Mouse (Mus musculus): Measurements from ENCODE around the gene Vmn1r53.
"Not testable (repeated sequence)": the region's sequence is repeated elsewhere in the genome, so short reads cannot be mapped to it uniquely, and the experiment has no call there.

The Vmn1r53 gene

DNA sequence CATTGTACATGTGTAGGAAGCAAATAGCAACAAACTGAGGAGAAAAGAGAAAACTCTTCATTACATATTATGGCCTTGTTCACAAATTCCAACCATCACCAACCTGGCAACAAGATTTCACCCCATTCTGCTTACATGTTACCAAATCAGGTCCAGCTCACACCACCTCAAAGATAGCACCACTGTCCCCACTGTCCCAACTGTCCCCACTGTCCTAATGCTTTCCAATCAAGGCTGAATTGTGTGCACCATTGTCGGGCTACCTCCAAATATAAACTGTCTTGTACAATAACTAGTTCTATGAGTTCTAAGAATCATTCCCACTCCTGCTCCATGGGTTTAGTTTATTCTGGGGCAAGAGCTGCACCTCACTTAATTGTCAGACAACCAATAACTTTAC, at the start of gene Vmn1r53:
Gene Vmn1r53 (minus strand): TSS at position 101 of the 400 bp plus-strand sequence.
- DNase-seq, result no peak

DNA sequence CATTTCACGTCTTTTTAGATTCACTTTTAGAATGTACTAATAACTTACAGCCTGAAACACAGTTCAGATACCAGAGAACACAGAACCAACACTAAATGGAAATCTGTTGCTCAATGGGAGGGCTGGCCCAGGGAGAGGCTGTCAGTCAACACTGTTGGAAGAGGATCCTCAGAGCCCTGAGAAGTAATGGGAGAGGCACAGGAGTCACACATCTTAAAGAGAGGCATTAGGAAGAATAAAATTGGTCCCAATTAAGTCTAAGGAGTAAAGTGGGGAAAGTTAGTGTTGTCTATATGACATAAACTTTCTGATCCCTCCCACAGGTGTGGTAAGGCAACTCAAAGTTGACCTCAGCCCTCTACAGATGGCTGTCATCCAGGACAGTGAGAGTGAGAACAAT, 21.8 kb upstream of the Vmn1r53 start, which contains the start of gene Vmn1r54:
Gene Vmn1r54 (plus strand): TSS at position 301 of the 400 bp plus-strand sequence.
- no peak for DNase-seq

DNA sequence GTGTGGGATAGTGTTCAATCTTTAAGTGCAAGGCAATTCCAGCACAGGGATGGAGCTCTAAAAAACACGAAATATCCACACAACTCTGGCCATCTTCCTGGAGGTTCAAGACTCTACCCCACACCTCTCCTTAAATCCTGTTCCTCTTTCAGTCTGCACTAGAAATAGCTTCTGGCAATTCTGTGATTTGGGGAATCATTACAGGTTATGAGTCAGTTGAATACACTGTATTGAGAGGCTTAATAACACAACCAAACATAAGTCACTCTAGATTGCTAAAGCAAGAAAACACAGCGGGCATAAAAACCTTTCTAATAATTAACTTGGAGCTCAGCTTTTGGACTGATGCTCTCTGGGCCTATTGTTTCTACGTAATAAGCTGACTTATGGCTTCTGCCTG, 19.8 kb upstream of the Vmn1r53 start:
- DNase-seq, result no peak

GRCm38 (mm10) chr6:90232681-90233080, 8.4 kb upstream of the Vmn1r53 start:
- no peak for DNase-seq

DNA sequence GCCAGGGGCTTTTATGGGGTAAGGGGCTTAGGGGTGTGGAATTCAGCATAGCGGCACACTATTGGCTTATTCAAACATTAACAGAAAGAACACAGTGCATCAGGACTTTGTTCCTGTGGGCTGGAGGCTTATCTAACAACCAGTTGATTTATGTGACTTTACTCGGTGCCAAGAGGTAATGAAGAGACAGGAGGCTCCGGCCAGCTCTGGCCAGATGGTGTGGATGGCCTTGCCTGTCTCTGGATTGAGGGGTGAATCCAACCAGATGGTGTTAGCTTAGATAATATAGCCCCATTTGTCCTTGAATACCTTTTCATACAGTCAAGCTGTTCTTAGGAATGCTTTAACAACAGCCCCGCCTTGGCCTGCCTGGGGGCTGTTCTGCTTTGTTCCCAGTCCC, 7.9 kb upstream of the Vmn1r53 start:
- not testable (repeated sequence) for DNase-seq

DNA sequence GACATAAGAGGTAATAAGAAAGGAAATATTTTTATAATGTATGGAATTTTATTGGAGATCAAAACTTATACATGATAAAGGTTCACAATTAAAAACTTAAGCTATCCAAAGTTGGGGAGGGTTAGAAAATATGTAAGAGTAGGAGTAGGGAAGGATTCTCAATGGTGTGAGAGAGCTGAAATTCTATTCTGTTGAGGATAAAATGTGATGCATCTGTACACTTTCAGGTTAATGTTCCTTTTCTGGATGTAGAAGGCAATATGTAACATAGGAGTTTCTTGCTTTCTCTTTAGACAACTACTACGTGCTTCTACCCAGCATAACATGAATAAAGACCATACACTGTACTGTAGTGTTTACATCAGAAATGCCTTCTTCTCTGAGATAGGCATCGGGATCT, 21.7 kb downstream of the Vmn1r53 start, which contains the start of gene V1ra8:
Gene V1ra8 (plus strand): TSS at position 301 of the 400 bp plus-strand sequence.
- DNase-seq, result not testable (repeated sequence)

DNA sequence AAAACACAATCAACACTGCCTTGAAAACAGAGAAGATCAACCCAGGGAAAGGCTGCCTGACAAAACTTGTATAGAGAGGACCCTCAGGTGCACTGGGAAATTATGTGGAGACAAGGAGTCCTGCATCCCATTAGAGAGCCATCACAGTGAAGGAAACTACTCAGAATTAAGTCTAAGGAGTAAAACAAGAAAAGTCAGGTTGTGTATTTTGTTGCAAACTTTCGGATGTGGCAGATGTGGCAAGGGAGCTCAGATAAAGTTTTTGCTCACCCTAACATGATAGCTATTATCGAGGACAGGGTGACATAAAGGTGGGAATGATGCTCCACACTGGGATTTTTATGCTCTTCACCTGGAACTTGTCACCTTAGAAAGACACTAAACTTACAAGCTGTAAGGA, 49.7 kb downstream of the Vmn1r53 start, which contains the start of gene Vmn1r52:
Gene Vmn1r52 (plus strand): TSS at position 301 of the 400 bp plus-strand sequence.
- DNase-seq, result no peak

Data from kidney, adult 8-10 months (tissue).